Mouse (Mus musculus) liver, embryonic 14.5 days (tissue): ENCODE data around the gene Kcne1.

Experiments
- CTCF ChIP-seq: IDR thresholded peaks from 2 replicates; pipeline ENCODE4 v1.5.1; 2016; ENCODE audit warnings: antibody characterized with exemption, low read depth, control low read depth
- EP300 ChIP-seq: IDR thresholded peaks from 2 replicates; pipeline ENCODE4 v1.6.1; 2016; ENCODE audit warnings: antibody characterized with exemption, low read depth

- TF ChIP-seq EP300 = no peak
- TF ChIP-seq CTCF = no peak
Observed at GRCm38 (mm10) chr16:92376976-92377375, 17.7 kb upstream of the Kcne1 start.
